Mouse (Mus musculus): ENCODE data around the gene Gm32742. TPM values are rescaled to one million over a fixed set of nuclear protein-coding genes. Genes with fewer than 3 reads are reported as not detected.

The Gm32742 gene
- polyA plus RNA-seq, 1 experiment: 0.02 TPM

DNA sequence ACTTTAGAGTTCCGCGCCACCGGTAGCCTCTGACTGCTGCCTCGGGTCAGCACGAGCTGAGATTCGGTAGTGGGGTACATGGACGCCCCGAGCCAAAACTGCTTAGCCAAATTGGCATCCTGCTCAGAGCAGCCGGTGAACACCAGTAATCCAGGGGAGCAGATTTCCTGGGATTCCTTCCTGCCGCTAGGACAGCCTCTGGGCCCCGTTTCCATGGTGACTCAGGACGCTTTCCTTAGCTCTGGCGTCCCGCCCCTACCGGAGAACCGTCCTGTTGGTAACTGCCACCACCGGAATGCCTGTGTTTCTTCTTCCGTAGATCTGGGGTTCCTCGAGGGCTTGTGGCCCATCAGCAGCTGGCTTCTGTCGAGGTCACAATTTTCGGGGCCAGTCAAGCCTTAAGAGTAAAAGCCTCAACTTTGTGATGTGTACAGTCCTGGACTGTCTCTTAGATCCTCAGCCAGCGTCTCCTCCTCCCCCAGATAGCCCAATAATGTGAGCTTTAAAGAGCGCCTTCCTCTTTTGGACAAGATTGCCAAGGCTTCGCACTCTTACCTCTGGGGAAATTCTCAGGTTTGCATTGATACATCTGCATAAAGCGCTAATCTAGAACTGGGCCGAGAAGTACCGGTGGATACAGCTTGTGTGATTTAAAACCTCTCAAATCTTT lies 63.4 kb downstream of the Gm32742 start, which contains the start of gene 4833427G06Rik:
TSS of gene 4833427G06Rik (minus strand) at position 323 of the 670 bp plus-strand sequence.
- H3K27ac ChIP-seq (ENCODE audit: insufficient read depth, low read depth, low read length): no peak within 1 kb of the TSS
- no peaks in the 10 kb centered on the region for H3K4me1 ChIP-seq (ENCODE audit: control insufficient read depth, insufficient read depth, low read length)
- 15% methylated on average over 27 of the region's 27 CpGs for WGBS
- H3K36me3 ChIP-seq (ENCODE audit: control insufficient read depth, insufficient read depth, low read length): no peaks in the 10 kb centered on the region
- TF ChIP-seq CTCF (conservative IDR thresholded peaks at IDR 0.05; ENCODE audit: insufficient read depth, insufficient read length, low read depth, low read length): no peak
- no peak for TF ChIP-seq POLR2A (IDR thresholded peaks at IDR 0.05; ENCODE audit: low read depth, low read length)
- H3K4me3 ChIP-seq (ENCODE audit: insufficient read depth, low read depth, low read length): 0 out of 2 replicates have a peak within 1 kb of the TSS, but pooled peaks have one; percentile 0
- no peaks in the 10 kb centered on the region; the same call in 1 of the 2 replicates for H3K27me3 ChIP-seq (replicated peaks; ENCODE audit: control insufficient read depth, insufficient read depth, low read length)
- peak; percentile 62 for DNase-seq

GRCm38 (mm10) chr9:51096306-51096705 lies 69.0 kb downstream of the Gm32742 start:
- Histone ChIP-seq H3K4me1 (ENCODE audit: control insufficient read depth, insufficient read depth, low read length) (no peaks in the 10 kb centered on the region), H3K27ac (ENCODE audit: insufficient read depth, low read depth, low read length) (no peak overlapping the region), H3K4me3 (ENCODE audit: insufficient read depth, low read depth, low read length) (no peak overlapping the region), H3K27me3 (replicated peaks; ENCODE audit: control insufficient read depth, insufficient read depth, low read length) (no peaks in the 10 kb centered on the region; the same call in 1 of the 2 replicates), H3K36me3 (ENCODE audit: control insufficient read depth, insufficient read depth, low read length) (no peaks in the 10 kb centered on the region)
- no peak for DNase-seq
- TF ChIP-seq CTCF (conservative IDR thresholded peaks at IDR 0.05; ENCODE audit: insufficient read depth, insufficient read length, low read depth, low read length) (no peak), POLR2A (IDR thresholded peaks at IDR 0.05; ENCODE audit: low read depth, low read length) (no peak)
- 43% methylated on average over 2 of the region's 2 CpGs for WGBS

DNA sequence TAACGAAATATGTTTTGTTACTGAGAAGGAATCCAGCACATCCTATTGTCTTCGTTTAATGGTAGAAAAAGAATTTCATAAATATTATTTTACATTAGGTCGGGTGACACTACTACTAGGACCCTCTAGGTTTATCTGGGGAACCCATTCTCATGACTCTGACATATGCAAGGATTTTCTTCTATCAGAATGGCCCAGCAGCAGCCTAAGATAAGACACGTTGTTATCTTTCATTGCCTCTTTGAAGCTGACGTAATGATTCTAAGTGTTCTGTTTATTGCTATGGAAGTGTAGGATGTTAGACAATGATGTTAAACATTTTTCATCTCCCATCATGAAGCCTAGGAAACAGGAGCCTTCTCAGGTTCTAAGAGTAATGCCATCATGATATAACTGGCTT lies 71.6 kb downstream of the Gm32742 start:
- Histone ChIP-seq H3K4me3 (ENCODE audit: insufficient read depth, low read depth, low read length) (no peak overlapping the region), H3K4me1 (ENCODE audit: control insufficient read depth, insufficient read depth, low read length) (no peaks in the 10 kb centered on the region), H3K27ac (ENCODE audit: insufficient read depth, low read depth, low read length) (no peak overlapping the region), H3K27me3 (replicated peaks; ENCODE audit: control insufficient read depth, insufficient read depth, low read length) (no peaks in the 10 kb centered on the region; the same call in 1 of the 2 replicates), H3K36me3 (ENCODE audit: control insufficient read depth, insufficient read depth, low read length) (no peaks in the 10 kb centered on the region)
- TF ChIP-seq CTCF (conservative IDR thresholded peaks at IDR 0.05; ENCODE audit: insufficient read depth, insufficient read length, low read depth, low read length): no peak
- no peak for TF ChIP-seq POLR2A (IDR thresholded peaks at IDR 0.05; ENCODE audit: low read depth, low read length)
- no peak for DNase-seq
- WGBS: 84% methylated on average over 5 of the region's 5 CpGs

- Histone ChIP-seq H3K4me3 (ENCODE audit: insufficient read depth, low read depth, low read length) (no peak overlapping the region), H3K27me3 (replicated peaks; ENCODE audit: control insufficient read depth, insufficient read depth, low read length) (no peaks in the 10 kb centered on the region), H3K36me3 (ENCODE audit: control insufficient read depth, insufficient read depth, low read length) (no peaks in the 10 kb centered on the region), H3K4me1 (ENCODE audit: control insufficient read depth, insufficient read depth, low read length) (no peaks in the 10 kb centered on the region), H3K27ac (ENCODE audit: insufficient read depth, low read depth, low read length) (no peak overlapping the region)
- no peak for DNase-seq
- 88% methylated on average over 5 of the region's 5 CpGs for WGBS
- TF ChIP-seq POLR2A (IDR thresholded peaks at IDR 0.05; ENCODE audit: low read depth, low read length) (no peak), CTCF (conservative IDR thresholded peaks at IDR 0.05; ENCODE audit: insufficient read depth, insufficient read length, low read depth, low read length) (no peak)
These were observed 83.7 kb downstream of the Gm32742 start for GRCm38 (mm10) chr9:51081614-51082013.

Other genes with a start within 250 kb of the Gm32742 start
- 18.5 and 20.0 TPM in 2 replicates for gene Sik2, start 156.4 kb downstream of the Gm32742 start, polyA plus RNA-seq (2012; rRNA removed)
- not detected in 2 replicates for gene Btg4, start 104.6 kb downstream of the Gm32742 start, polyA plus RNA-seq (2012; rRNA removed)
- 4.5 and 4.6 TPM in 2 replicates for gene Layn, start 88.4 kb downstream of the Gm32742 start, polyA plus RNA-seq (2012; rRNA removed)
- not detected in 2 replicates for gene 4833427G06Rik, start 63.4 kb downstream of the Gm32742 start, polyA plus RNA-seq (2012; rRNA removed)
- 0.35 and 3.4 TPM in 2 replicates for gene Pou2af1, start 48.2 kb upstream of the Gm32742 start, polyA plus RNA-seq (2012; rRNA removed)
- gene Colca2, start 113.1 kb upstream of the Gm32742 start, polyA plus RNA-seq (2012; rRNA removed): 1.9 and 2.5 TPM in 2 replicates
- 0.14 and 0.39 TPM in 2 replicates for gene 1810046K07Rik, start 163.4 kb upstream of the Gm32742 start, polyA plus RNA-seq (2012; rRNA removed)

All from kidney, adult 2 months (tissue).